Mouse (Mus musculus) neutrophil, adult 5-6 weeks (primary cell): ENCODE measurements at regions not wholly inside any gene's neighbourhood (a gene's known extent, or its start where the extent isn't known, plus 50 kb on each side); places are given as distances from the start of the nearest gene placed in this dataset.
A peak's percentile ranks its signal among the peaks of the same experiment; 100 is the strongest.

Experiments used
- ATAC-seq: fragments of 151-379, 151-347 bp; 2 replicates; pipeline ENCODE4 v1.8.0; 2017; ENCODE audit warnings: mild to moderate bottlenecking, moderate TSS enrichment; ENCODE audit not compliant: insufficient number of reproducible peaks, poor library complexity, low FRiP score, severe bottlenecking; ENCODE audit errors: extremely low read depth

DNA sequence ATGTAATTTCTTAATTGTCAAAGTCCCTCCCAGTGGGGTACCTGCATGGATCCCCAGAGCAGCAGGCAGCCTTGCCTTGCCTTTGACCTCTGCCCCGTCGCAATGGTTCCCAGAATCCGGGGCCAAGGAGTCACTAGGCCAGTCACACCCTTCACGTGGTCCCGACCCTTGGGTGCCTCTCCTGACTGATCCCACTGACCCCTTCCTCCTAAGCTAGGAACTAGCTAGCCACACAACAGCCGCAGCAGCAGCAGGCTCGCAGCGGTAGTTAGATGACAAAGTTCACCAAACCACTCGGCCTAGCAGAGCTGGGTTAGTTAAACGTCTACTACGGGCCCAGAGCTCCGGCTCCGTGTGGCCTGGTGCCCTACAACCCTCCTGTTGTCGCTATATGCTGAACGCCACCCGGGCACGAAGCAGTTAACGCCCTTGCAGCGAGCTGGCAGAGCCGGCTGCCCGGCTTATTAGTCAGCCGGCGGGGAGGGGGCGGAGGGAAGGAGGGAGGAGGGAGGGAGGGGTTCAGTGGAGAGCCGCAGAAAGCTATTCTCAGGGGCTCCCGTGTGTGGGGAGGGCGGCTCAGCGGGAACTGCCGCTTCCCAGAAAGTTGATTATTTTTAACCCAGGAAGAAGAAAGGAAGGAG lies 84.6 kb downstream of the 1700001O22Rik start:
- ATAC-seq = no peak

DNA sequence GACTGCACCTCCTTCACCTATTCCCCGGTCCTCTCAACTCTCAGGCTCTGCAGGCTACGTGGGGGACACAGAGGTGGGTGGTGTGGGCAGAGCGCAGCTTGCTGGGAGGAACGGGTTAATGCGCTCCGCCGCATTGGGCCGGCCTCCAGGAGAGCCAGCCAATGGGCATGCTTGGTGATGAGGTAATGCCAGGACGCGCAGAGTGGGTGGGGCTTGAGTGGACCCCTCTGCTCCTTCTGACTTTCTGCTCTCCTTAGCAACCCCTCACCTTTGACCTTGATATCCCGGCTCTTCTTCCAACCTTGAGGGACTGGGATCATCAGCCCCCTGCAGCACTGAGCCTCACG lies 85.2 kb downstream of the 1700001O22Rik start:
- peak; percentile 24; the same call in 1 of the 2 replicates for ATAC-seq

DNA sequence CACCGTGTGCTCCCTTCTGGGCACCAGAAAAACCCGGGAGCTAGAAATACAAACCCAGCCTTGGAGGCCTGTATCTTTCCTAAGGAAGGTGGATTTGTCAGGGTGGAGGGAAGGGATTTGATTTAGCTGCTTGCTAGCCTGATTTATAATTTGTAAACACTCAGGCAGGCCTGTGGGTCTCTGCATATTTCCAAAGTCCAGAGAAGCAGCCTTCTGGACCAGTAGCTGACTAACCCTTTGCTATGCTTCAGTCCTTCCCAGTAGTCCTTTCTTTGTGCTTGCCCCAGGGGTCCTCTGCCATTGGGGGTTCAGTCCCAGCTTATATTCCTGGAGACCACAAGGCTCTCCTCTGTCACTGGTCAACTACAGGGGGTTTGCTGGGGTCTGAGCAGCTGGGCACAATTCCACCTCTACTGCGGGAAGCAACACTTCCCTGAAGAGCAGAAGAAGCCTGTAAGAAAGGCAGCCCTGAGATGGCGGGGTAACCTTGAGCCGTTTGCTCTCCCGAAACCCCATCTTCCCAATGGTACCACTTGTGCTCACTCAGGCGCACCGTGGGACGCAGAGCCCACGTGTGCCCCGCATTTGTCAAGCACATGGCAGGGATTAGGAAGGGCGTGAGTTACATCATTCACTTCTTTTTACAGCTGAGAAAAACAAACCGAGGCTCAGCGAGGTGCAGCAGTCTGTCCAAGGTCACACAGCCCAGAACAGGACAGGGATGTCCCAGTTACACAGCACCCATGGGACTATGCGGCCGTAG lies 85.7 kb downstream of the 1700001O22Rik start:
- no peak for ATAC-seq

DNA sequence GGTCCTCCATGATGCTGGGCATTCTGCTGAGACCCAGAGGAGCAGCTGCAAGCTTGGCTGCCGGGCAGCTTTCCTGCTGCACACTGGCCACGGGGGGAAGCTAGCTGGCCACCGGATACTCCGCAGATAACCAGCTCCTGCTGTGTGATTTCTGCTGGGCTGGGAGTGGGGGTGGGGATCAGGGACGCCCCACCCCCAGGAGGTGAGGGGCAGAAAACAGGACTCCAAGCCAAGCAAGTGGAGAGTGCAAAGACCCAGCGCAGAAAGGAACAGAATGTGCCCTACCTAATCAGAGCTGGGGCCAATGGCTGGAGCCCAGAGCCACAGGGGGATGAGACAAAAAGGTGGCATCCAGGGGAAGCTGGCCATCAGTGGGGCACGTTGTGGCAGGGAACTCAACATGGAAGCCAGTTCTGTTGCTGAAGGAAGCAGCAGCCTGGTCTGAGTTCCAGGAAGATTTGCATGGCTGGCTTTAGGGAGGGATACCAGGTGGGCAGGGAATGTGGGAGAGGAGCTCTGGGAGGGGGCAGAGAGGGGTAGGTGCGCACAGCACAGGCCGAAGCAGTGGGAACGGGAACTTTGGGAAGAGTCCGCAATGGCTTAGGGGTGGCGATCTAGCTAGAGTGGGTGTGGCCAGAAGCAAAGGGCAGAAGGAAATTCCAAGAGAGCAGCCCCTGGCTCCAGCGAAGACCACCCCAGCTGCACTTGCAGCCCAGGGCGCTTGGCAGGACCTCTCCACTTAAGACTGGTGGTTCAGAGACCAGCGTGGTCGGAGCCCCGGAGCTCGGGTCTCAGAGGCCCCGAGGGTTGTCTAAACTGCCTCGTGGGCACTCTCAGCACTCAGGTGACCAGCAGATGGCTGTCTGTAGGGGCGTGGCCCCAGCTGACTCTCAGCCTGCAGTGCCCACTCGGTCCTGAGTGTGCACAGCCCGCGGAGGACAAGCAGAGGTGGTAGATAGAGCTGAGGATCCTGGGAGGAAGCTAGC lies 86.6 kb downstream of the 1700001O22Rik start:
- no peak for ATAC-seq

DNA sequence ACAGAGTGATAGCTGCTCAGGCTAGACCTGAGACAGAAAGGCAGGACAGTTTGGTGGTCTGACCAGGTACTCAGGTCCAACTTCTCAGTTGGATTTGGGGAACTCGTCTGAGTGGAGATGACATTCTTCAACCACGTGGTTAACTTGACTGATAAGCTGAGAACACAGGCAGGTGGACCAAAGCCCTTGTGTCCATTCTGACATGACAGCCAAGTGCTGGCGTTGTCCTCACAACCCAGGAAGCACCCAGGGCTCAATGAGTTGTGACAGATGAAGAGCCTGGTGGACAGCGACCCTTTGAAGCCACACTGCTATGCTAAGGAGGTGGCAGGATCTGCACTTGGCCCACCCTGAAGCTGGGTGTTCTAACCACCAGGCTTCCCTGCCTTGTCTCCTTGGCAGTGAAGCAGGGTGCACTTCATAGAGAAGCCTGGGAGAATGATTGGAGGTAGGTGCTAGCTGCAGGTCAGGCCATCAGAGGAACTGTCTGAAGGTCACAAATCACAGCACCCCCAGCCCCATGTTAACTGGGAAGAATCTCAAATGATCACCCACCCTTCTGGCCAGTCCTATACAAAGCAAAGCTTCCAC lies 87.6 kb downstream of the 1700001O22Rik start:
- no peak for ATAC-seq

DNA sequence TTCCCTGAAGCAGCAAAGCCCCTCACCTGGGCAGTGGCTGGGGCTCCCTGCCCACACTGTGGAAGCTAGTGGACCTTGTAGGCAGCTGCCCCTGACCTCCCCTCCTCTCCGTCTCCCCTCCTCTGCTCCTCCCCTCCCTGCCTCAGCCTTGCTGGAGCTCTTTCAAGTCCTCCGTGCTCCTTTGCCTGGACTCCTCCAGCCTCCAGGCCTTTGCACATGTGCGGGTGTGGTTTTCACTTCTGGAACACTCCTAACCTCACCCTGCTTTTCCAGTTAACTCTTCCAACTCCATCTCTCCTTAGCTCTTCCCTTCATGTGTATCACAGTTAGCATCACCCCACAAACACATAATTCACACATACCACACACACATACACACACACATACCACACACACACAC lies 89.9 kb downstream of the 1700001O22Rik start:
- no peak for ATAC-seq

DNA sequence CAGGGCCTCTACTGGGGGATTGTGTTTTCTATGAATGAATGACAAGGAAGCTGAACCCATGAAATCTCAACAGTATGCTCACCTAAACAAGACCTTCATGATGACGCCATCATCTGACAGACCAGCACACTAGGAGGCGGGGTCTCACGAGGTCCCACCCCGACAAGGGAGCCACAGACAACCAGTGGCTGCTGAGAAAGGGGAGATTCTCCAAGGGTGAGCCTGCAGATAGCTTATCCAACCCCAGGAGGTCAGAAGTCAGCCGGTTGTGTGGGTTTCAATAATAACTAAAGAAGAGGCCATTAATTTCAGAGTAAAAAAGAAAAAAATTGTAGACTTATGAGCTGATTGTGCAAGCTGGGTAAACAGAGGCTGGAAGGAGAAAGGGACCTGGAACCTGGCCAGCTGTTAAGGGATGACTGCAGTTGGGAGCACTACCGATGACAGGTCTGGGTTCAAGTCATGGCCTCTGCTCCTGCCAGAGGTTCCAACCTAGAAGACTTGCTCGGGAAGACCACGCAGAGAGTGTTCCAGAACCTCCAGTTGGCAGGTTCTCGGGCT lies 90.5 kb downstream of the 1700001O22Rik start:
- ATAC-seq = no peak

DNA sequence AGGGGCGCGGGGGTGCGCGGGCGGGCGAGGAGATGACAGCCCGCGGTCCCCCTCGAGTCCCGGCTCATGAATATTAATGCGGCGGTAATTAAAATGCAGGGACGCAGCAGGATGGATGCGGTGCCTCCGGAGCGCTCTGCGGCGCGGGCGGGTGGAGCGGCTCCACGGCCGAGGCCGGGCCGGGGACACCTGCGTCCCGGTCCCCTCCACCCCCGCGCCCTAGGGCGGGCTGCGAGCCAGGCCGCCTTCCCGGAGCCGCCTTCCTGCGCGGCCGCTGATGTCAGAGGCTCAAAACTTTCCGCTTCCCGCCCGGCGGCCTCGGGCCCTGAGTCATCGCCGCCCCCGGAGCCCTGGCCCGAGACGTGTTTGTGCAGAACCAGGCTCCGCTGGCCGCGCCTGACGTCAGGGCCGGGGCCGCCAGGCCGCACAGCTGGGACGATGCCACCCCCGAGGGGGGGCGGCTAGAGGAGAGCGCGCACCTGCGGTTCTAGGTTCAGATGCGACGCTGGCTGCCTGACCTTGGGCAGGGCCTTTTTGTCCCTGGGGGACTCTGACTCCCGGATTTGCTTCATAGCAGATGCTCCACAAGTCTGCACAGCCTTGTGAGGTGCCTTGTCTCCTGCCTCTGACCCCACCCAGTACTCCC lies 91.5 kb downstream of the 1700001O22Rik start:
- peak; percentile 65 for ATAC-seq

DNA sequence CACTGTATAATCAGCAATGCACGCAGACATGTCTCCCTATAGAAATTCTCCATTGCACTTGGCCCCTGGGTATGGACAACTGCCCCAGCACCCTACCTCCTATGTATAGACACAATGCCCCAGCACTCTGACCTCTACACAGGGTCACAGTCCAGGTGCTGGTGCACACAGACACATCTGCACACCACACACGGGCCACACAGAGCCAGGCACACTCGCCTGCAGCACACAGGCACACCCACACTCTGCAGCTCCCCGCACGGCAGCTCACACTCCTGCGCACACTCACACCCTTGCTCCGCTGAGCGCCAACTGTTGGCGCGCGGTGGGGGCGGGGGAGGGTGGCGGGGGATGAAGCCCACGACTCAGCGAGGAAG lies 92.0 kb downstream of the 1700001O22Rik start:
- no peak for ATAC-seq

DNA sequence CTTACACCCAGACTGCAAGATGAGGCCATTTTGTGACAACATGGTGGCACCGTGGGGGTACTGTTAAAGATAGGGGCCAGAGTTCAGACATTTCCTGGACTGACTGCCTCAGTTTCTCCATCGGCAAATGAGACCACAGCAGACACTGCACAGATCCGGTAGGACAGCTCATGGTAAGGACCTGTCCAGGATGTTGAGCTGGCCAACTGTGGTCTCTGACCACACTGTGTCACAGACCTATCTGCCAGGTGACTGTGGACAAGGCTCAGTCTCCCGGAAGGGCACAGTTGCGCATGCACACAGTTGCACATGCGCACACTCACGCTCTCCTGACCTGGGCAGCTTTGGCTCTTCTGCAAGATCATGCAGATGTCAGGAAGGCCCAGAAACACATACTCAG lies 92.6 kb downstream of the 1700001O22Rik start:
- ATAC-seq = no peak

DNA sequence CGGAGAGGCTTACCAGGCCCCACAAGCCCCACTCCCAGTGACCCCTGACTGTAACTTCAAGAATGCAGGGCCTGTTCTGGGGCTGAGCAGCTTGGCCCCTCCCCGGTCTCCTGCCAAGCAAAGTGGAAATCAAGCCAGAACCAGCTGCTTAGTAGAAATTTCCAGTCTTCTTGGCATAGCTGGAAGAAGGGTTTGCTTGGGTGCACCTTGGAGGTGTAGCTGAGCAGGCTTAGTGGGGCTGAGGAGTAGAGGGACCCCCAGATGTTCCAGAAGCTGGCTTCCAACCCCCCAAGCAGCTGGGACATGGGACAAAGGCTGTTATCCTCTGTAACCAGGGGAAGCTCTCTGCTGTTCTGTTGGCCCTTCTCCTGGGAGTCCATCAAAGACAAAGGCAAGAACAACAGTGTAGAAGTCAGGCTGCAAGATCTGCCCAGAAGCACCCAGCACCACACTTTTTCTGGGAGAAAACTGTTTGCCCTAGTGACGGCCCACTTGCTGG lies 94.0 kb downstream of the 1700001O22Rik start:
- no peak for ATAC-seq

DNA sequence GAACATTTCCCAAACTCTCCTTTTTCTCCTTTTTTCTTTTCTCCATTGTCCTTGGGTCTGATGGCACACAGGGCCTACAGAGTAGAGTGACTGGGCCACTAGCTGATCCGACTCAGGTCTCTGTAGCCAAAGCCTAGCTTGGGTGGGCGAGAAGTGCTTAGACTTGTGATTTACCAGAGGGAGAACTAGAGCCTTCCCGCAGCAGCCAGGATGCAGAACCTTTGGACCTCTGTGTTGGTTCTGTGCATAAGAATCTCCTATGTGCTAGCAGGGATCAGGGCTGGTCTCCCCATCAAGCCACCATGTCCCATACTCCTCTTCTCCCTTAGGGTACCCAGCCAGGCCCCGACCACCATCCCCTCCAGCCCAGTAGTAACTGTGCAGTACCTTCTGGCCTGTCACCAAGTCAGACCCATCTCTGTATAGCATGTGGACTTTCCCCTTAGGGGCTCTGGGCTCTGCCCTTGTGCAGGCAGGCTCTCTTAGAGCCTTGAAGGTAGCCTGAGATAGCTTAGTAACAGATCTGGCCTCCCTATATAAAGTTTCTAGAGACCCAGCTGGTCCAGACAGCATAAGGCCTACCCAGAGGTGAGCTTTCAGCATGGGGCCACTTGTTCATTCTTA lies 94.6 kb downstream of the 1700001O22Rik start:
- no peak for ATAC-seq

DNA sequence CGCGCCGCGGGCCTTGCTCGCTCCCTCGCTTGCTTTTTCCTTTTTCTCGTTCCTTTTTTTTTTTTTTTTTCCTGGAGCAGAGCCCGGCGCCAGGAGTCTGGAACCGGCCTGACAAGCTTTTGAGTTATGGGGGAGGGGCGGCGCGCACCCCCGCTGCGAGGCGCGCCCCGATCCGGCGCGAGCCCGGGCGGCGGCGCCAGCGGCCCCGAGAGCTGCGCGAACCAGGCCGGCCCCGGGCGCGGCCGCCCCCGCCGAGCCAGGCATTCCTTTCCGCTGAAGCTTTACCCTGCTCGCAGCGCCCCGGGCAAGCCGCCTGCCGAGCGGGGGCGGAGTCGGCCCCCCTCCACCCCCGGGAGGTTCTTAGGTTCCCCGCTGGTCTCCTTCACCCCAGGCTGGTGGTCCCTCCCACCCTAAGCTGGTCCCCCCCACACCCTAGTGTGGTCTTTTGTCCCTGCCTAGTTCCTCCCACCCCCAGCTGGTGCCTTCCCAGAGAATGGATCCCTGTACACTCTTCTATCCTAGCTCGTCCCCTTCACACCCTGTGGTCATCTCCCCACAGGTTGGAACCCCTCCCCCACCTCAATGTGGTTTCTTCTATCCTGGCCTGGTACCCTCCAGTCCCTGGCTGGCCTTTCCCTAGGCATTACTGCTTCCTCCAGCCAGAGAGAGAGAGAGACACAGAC lies 95.3 kb downstream of the 1700001O22Rik start:
- no peak for ATAC-seq

DNA sequence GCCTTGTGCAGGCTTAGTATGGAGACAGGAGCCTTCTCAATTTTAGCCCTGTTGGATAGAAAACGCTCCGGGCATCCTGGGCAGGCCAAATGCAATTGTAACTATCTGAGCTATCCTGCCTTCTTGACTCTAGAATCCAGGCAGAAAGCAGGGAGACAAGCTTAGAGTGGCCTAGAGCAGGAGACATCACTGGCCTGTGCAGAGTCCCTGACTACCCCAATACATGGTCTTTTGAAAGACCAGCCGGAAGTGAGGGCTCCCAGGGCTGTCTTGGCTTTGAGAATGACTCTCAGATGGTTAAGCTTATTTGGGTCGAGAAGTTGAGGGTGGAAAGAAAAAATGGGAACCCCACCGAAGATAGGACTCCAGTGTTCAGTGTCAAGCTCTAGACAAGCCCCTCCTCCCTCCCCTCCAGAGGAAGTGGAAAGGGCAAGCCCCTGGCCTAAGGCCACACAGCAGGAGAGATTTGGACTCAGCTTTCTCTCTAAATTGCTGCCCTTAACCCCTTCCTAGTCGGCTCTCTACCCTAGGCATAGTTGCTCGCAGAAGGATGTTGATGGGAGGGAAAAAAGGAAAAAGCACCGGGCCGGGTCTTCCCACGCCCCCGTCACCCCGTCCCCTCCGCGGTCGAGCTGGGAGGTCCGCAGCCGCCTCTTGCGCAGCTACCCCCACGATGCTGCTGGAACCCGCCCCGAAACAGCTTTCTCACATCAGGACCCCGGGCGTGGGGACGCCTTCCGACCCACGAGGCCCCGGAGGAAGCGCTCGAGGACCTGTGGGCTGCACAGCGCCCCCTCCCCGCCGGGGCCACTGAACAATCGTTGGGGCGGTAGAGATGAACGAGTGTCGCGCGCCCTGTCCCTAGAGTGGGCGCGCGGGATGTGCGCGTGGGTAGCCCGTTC lies 96.1 kb downstream of the 1700001O22Rik start:
- ATAC-seq = no peak

DNA sequence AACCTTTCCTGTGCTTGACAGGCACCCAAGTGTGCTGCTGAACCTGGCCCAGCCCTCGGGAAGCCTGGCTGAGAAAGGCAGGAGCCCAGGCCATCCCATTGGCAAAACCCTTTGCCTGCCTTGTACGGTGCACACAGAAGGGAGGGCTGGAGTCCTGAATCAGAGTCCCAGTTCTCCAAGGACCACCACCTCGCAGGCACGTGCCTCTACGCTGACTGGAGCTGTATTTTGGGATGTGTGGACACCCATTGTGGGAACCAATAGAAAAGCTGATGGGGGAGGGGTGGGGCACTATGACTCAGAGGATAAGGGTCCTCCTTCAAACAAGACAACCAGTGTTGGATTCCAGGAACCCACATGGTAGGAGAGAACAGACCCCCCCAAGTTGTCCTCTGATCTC lies 97.4 kb downstream of the 1700001O22Rik start:
- ATAC-seq = no peak

DNA sequence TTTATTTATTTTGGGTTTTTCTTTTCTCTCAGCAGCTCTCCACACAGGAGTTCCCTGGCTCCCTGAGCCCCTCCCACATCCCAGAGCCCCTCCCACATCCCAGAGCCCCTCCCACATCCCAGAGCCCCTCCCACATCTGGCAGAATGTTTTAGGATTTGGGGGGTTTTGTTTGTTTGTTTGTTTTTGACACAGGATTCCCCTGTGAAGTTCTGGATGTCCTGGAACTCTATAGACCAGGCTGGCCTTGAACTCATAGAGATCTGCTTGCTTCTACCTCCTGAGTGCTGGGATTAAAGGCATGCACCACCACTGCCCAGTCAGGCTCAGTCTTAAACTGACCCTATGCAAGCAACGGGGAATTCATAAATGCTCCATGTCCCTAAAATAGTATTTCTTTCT lies 100.2 kb downstream of the 1700001O22Rik start:
- no peak for ATAC-seq

DNA sequence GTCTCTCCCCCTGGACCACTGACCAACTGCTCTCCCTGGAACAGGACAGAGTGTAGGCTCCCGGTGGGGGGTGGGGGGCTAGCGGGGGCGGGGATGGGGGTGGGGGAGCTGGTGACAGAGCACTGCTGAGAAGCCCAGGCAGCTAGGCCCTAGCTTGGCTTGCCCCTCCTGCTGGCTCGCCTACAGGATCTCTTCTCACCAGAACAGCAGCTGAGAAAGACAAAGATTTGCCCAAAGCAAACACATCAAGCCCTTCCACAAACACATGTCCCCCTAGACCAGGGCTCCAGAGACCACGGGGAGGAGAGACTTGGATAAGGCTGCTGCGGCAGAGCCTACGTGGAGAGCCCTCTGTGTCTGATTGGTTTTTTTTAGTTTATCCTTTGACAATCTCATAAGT lies 100.8 kb downstream of the 1700001O22Rik start:
- no peak for ATAC-seq
